Mouse (Mus musculus): Measurements from ENCODE around the gene H2-T3. TPM values are rescaled to one million over a fixed set of nuclear protein-coding genes. Genes with fewer than 3 reads are reported as not detected.
"Not testable (repeated sequence)": the region's sequence is repeated elsewhere in the genome, so short reads cannot be mapped to it uniquely, and the experiment has no call there.

The H2-T3 gene
- polyA plus RNA-seq, 1 experiment from 2014 or later = 4.0 TPM

DNA sequence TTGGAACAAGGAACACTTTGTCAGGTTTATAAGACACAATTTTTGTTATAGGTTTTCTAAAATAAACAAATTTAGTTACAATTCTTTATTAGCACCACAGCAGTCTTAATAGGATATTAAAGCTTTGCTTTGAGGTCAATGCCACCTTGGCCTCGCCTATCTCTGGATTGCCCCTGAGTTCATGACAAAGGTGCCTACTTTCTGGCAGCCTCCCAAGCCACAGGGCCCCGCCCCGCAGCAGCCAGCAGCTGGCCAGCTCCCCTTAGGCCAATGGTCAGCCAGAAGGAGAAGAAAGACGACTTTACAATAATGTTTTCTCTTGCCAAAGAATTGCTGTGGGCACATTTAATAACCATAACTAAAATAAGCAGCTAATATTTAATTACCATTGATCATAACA lies 38.9 kb downstream of the H2-T3 start:
- H3K4me2 ChIP-seq (ENCODE audit: low read depth, low read length); H3K27ac ChIP-seq (ENCODE audit: low read length); ATAC-seq (ENCODE audit: insufficient read depth, low FRiP score); H3K36me3 ChIP-seq (ENCODE audit: control insufficient read depth, insufficient read depth, low read length); H3K9me3 ChIP-seq (replicated peaks; ENCODE audit: control insufficient read depth, low read length); H3K27me3 ChIP-seq (ENCODE audit: control insufficient read depth, insufficient read depth, low read length); H3K9ac ChIP-seq (ENCODE audit: low read length); H3K4me1 ChIP-seq (ENCODE audit: control insufficient read depth, insufficient read depth, low read length); H3K4me3 ChIP-seq (replicated peaks; ENCODE audit: low read length): not testable (repeated sequence)
- WGBS = 30% methylated on average over 4 of the region's 4 CpGs

DNA sequence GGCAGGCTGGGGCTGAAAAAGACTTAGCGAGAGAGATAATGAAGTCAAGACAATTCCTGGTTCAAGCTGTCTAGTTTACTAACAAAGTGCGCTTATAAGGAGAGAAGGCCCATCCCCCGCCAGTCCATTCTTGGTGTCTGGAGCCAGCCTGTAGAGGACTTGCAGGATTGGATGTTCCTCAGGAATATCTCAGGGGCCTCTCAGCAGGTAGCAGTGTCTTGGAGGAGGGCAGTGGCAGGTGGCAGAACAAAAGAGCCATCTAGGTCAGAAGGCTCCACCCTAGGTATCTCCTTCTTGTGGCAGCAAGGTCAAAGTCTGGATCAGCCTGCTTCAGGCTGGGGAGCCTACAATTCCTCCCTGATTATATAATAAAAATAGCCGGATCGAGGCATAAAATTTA lies 41.6 kb downstream of the H2-T3 start:
- H3K27me3 ChIP-seq (ENCODE audit: control insufficient read depth, insufficient read depth, low read length) = peaks cover 24% of the 10 kb centered on the region
- not testable (repeated sequence) for H3K9me3 ChIP-seq (replicated peaks; ENCODE audit: control insufficient read depth, low read length); ATAC-seq (ENCODE audit: insufficient read depth, low FRiP score); H3K36me3 ChIP-seq (ENCODE audit: control insufficient read depth, insufficient read depth, low read length); H3K4me3 ChIP-seq (replicated peaks; ENCODE audit: low read length); H3K4me1 ChIP-seq (ENCODE audit: control insufficient read depth, insufficient read depth, low read length); H3K9ac ChIP-seq (ENCODE audit: low read length); H3K27ac ChIP-seq (ENCODE audit: low read length); H3K4me2 ChIP-seq (ENCODE audit: low read depth, low read length)
- WGBS = 81% methylated on average over 5 of the region's 5 CpGs

DNA sequence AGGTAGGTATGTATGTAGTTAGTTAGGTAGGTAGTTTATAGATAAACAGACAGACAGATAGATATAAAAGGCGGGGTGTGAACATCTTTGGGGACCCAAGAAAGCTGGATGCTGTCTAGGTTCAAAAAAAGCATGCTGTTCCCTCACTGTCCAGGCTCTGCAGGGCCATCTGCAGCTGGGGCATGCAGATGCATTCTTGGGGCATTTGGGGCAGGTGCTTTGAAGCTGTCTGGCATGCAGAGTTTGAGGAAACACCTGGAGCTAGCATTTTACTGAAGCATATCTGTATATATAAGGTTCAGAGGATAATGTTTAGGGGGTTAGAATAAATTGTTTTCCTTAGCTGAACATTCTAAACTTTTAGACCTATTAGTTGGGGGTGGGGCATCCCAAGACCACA lies 43.1 kb downstream of the H2-T3 start:
- 68% methylated on average over 1 of the region's 1 CpGs for WGBS
- H3K27me3 ChIP-seq (ENCODE audit: control insufficient read depth, insufficient read depth, low read length) = peaks cover 29% of the 10 kb centered on the region
- not testable (repeated sequence) for H3K4me3 ChIP-seq (replicated peaks; ENCODE audit: low read length); H3K9me3 ChIP-seq (replicated peaks; ENCODE audit: control insufficient read depth, low read length); H3K36me3 ChIP-seq (ENCODE audit: control insufficient read depth, insufficient read depth, low read length); H3K9ac ChIP-seq (ENCODE audit: low read length); H3K27ac ChIP-seq (ENCODE audit: low read length); H3K4me1 ChIP-seq (ENCODE audit: control insufficient read depth, insufficient read depth, low read length); ATAC-seq (ENCODE audit: insufficient read depth, low FRiP score); H3K4me2 ChIP-seq (ENCODE audit: low read depth, low read length)

DNA sequence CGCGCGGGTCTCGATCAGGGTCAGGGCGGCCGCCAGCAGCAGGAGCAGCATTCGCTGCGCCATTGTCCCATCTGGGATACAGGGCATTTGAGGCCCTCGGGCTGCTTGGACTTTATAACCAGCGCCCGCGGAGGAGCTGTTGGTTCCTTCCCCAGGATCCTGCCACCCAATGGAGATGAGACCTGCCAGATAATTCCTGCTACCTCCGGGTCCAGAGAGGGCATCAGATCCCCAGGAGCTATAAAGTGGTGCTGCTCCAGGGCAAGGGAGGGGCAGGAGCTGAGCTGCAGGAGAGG lies 44.3 kb downstream of the H2-T3 start:
- not testable (repeated sequence) for H3K4me1 ChIP-seq (ENCODE audit: control insufficient read depth, insufficient read depth, low read length); H3K9me3 ChIP-seq (replicated peaks; ENCODE audit: control insufficient read depth, low read length); H3K36me3 ChIP-seq (ENCODE audit: control insufficient read depth, insufficient read depth, low read length); ATAC-seq (ENCODE audit: insufficient read depth, low FRiP score); H3K27ac ChIP-seq (ENCODE audit: low read length)
- WGBS = 2% methylated on average over 13 of the region's 13 CpGs
- peak overlapping the region; percentile 53 for H3K4me3 ChIP-seq (replicated peaks; ENCODE audit: low read length)
- H3K4me2 ChIP-seq (ENCODE audit: low read depth, low read length) = peak overlapping the region; percentile 72
- peak overlapping the region; percentile 58 for H3K9ac ChIP-seq (ENCODE audit: low read length)
- peaks cover 29% of the 10 kb centered on the region for H3K27me3 ChIP-seq (ENCODE audit: control insufficient read depth, insufficient read depth, low read length)

DNA sequence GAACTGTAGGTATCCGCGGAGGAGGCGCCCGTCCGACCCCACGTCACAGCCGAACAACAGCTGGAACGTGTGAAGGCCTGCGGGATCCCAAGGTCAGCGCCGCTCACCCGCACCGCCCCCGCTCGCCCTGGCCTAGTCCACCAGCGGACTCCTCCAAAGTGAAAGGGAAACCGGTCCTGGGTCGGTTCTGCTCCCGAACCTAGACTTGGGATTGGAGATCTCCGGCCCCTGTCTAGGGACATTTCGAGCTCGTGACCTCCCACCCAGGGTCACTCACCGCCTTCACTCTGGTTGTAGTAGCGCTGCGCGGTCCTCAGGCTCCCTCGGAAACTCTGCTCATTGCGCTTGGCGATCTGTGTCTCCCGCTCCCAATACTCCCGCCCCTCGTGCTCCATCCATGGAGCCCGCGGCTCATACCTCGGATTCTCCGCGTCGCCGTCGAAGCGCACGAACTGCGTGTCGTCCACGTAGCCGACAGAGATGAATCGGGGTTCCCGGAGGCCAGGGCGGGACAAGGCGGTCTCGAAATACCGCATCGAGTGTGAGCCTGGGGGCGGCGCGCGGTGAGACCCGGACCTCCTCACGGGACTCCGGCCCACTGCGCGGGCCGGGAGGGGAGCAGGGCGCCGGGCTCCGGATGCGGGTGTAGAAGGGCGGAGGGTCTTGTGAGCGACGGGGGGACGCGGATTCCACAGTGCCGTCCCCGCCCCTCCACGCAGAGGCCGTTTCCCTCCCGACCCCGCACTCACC lies 44.8 kb downstream of the H2-T3 start:
- H3K27me3 ChIP-seq (ENCODE audit: control insufficient read depth, insufficient read depth, low read length) = peaks cover 29% of the 10 kb centered on the region
- 2% methylated on average over 78 of the region's 78 CpGs for WGBS
- no peaks in the 10 kb centered on the region for H3K9me3 ChIP-seq (replicated peaks; ENCODE audit: control insufficient read depth, low read length)
- H3K36me3 ChIP-seq (ENCODE audit: control insufficient read depth, insufficient read depth, low read length) = no peaks in the 10 kb centered on the region
- ATAC-seq (ENCODE audit: insufficient read depth, low FRiP score) = peak; percentile 47; the same call in 1 of the 2 replicates
- peak overlapping the region; percentile 53 for H3K4me3 ChIP-seq (replicated peaks; ENCODE audit: low read length)
- peak overlapping the region; percentile 72 for H3K4me2 ChIP-seq (ENCODE audit: low read depth, low read length)
- no peak overlapping the region for H3K27ac ChIP-seq (ENCODE audit: low read length)
- peak overlapping the region; percentile 58 for H3K9ac ChIP-seq (ENCODE audit: low read length)
- peaks cover 7% of the 10 kb centered on the region; the same call in 1 of the 2 replicates for H3K4me1 ChIP-seq (ENCODE audit: control insufficient read depth, insufficient read depth, low read length)

DNA sequence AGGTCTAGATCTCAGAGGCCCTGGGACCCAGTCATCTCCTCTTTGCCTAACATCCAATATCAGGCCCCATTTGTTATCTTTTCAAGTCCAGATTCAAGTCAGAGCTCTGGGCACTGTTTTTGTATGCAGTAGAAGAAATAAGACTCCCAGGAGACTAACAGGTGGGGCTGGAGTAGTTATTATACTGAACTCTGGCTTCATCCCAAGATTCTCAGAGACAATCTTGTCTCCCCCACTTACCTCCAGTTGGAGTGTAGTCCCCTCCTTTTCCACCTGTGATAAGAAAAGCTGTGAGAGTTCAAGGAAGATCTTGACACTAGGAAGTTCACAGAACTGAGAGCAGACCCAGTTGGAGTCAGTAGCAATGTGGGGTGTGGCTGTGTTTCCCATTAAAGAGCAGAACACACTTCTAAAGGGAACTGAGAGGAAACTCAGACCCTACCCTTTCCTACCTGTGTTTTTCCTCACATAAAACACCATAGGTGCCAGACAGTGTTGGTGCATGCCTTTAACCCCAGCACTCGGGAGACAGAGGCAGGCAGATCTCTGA lies 53.7 kb downstream of the H2-T3 start:
- H3K4me1 ChIP-seq (ENCODE audit: control insufficient read depth, insufficient read depth, low read length); H3K9me3 ChIP-seq (replicated peaks; ENCODE audit: control insufficient read depth, low read length); ATAC-seq (ENCODE audit: insufficient read depth, low FRiP score); H3K4me3 ChIP-seq (replicated peaks; ENCODE audit: low read length); H3K27me3 ChIP-seq (ENCODE audit: control insufficient read depth, insufficient read depth, low read length); H3K4me2 ChIP-seq (ENCODE audit: low read depth, low read length); H3K27ac ChIP-seq (ENCODE audit: low read length); H3K36me3 ChIP-seq (ENCODE audit: control insufficient read depth, insufficient read depth, low read length); H3K9ac ChIP-seq (ENCODE audit: low read length): not testable (repeated sequence)
- 74% methylated on average over 1 of the region's 1 CpGs for WGBS

Other genes with a start within 250 kb of the H2-T3 start
- gene Abcf1, start 220.5 kb downstream of the H2-T3 start, polyA plus RNA-seq (2015; fragmentation: Nextera tagmentation; extraction: Ambion mirVana) = 87.7 and 88.9 TPM in 2 replicates
- 42.7 and 45.0 TPM in 2 replicates for gene Gnl1, start 210.4 kb downstream of the H2-T3 start, polyA plus RNA-seq (2015; fragmentation: Nextera tagmentation; extraction: Ambion mirVana)
- 23.4 and 25.6 TPM in 2 replicates for gene Prr3, start 210.1 kb downstream of the H2-T3 start, polyA plus RNA-seq (2015; fragmentation: Nextera tagmentation; extraction: Ambion mirVana)
- 2.7 TPM in 2 replicates for gene H2-T24, start 169.7 kb downstream of the H2-T3 start, polyA plus RNA-seq (2015; fragmentation: Nextera tagmentation; extraction: Ambion mirVana)
- 16.9 and 17.5 TPM in 2 replicates for gene H2-T23, start 157.4 kb downstream of the H2-T3 start, polyA plus RNA-seq (2015; fragmentation: Nextera tagmentation; extraction: Ambion mirVana)
- gene H2-T22, start 147.5 kb downstream of the H2-T3 start, polyA plus RNA-seq (2015; fragmentation: Nextera tagmentation; extraction: Ambion mirVana) = 19.9 and 23.5 TPM in 2 replicates
- gene Gm6034, start 147.3 kb downstream of the H2-T3 start, polyA plus RNA-seq (2015; fragmentation: Nextera tagmentation; extraction: Ambion mirVana) = 0.15 TPM in 1 of 2 replicates, not detected in the other
- gene Gm11127, start 131.9 kb downstream of the H2-T3 start, polyA plus RNA-seq (2015; fragmentation: Nextera tagmentation; extraction: Ambion mirVana) = 0.85 and 0.89 TPM in 2 replicates
- not detected in 2 replicates for gene Gm19684, start 68.6 kb downstream of the H2-T3 start, polyA plus RNA-seq (2015; fragmentation: Nextera tagmentation; extraction: Ambion mirVana)
- 0.34 TPM in 1 of 2 replicates, not detected in the other for gene Gm7030, start 60.9 kb downstream of the H2-T3 start, polyA plus RNA-seq (2015; fragmentation: Nextera tagmentation; extraction: Ambion mirVana)
- gene Gm8909, start 21.8 kb downstream of the H2-T3 start, polyA plus RNA-seq (2015; fragmentation: Nextera tagmentation; extraction: Ambion mirVana) = 0.42 and 0.45 TPM in 2 replicates
- 112 and 116 TPM in 2 replicates for gene Rpp21, start 67.8 kb upstream of the H2-T3 start, polyA plus RNA-seq (2015; fragmentation: Nextera tagmentation; extraction: Ambion mirVana)
- gene Trim39, start 82.0 kb upstream of the H2-T3 start, polyA plus RNA-seq (2015; fragmentation: Nextera tagmentation; extraction: Ambion mirVana) = 12.8 and 16.2 TPM in 2 replicates
- not detected in 2 replicates for gene H2-M10.2, start 96.2 kb upstream of the H2-T3 start, polyA plus RNA-seq (2015; fragmentation: Nextera tagmentation; extraction: Ambion mirVana)
- not detected in 2 replicates for gene H2-M10.1, start 135.9 kb upstream of the H2-T3 start, polyA plus RNA-seq (2015; fragmentation: Nextera tagmentation; extraction: Ambion mirVana)
- not detected in 2 replicates for gene H2-M10.3, start 178.1 kb upstream of the H2-T3 start, polyA plus RNA-seq (2015; fragmentation: Nextera tagmentation; extraction: Ambion mirVana)

Data from stomach, embryonic 16.5 days (tissue).